10 mouse cellular contexts compared by ENCODE assay signal in the genomic region with DNA sequence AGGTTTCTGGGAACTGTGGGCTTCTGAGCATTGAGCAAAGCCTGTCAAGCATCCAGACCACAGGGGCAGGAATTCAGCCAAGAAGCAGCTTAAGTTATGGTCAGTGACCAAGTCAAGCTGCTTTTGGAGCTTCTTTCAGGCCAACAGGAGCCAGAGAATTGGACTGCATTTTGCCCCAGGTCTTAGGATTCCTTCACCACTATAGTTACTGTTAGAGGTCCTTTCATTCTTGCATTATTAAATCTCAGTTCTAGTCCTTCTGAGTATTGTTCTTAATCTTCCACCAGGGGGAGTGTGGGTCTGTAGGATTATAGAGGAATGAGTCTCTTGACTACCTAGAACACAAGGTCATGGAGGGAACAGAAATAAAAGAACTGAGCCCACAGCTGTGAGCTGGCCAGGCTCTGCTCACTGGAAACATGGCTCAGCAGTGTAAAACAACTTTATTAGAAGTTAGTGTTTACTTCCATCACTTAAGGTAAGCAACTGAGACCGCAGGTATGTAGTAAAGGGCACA. TPM values are rescaled to one million over a fixed set of nuclear protein-coding genes. Genes with fewer than 3 reads are reported as not detected.
A peak's percentile ranks its signal among the peaks of the same experiment; 100 is the strongest.
DNase-seq lines count a peak whose midpoint lies in the region; ATAC-seq and TF ChIP-seq lines count a peak whose summit lies in the region.
"Had no signal": no experiment of that assay in that cellular context is flagged by ENCODE, and none has a peak within 500 bp of the region (broad histone marks: within the 10 kb centered on the region; RNA-seq: fewer than 3 reads in every experiment).

No protein-coding gene starts in this region.

- peak; percentile 38 for DNase-seq in gastrocnemius, adult 18-20 months (ENCODE audit: low spot score)
- no peak for DNase-seq in gastrocnemius, postnatal 14 days
- DNase-seq in lung, adult 18-20 months, result peak; percentile 44 to 51
- no peak for DNase-seq in lung, postnatal 4 days
- DNase-seq in forebrain, embryonic 11.5 days (ENCODE audit: low spot score), result no peak
- DNase-seq: layer of hippocampus, adult 9-11 months had no signal

- no peak overlapping the region for H3K9ac ChIP-seq in forebrain, embryonic 16.5 days (replicated peaks; ENCODE audit: low read depth, low read length)
- no peak overlapping the region for H3K9ac ChIP-seq in forebrain, embryonic 11.5 days (ENCODE audit: low read length)

- peaks cover 60% of the 10 kb centered on the region for H3K36me3 ChIP-seq in forebrain, embryonic 16.5 days (ENCODE audit: control insufficient read depth, insufficient read depth)
- peaks cover 39% of the 10 kb centered on the region for H3K36me3 ChIP-seq in forebrain, embryonic 11.5 days (ENCODE audit: control insufficient read depth, insufficient read depth, low read length)

- ATAC-seq in common myeloid progenitor, adult 5-6 weeks (replicated peaks; ENCODE audit: low read depth, poor library complexity, severe bottlenecking), result peak; percentile 50; the same call in 1 of the 2 replicates
- no peak for ATAC-seq in forebrain, embryonic 16.5 days
- ATAC-seq in forebrain, embryonic 11.5 days (replicated peaks; ENCODE audit: low FRiP score), result no peak

- intact Hi-C loops in gastrocnemius, postnatal 14 days (cut with DNase I; ENCODE audit: low total_unique reads), result no loop called here

- no peaks in the 10 kb centered on the region for H3K27me3 ChIP-seq in forebrain, embryonic 16.5 days (replicated peaks; ENCODE audit: control insufficient read depth, insufficient read depth, low read length)
- H3K27me3 ChIP-seq in forebrain, embryonic 11.5 days (ENCODE audit: control insufficient read depth, insufficient read depth, low read length), result no peaks in the 10 kb centered on the region

- no peaks in the 10 kb centered on the region for H3K4me1 ChIP-seq in olfactory bulb, adult 2 months (ENCODE audit: control insufficient read depth, insufficient read depth, low read length)
- H3K4me1 ChIP-seq in forebrain, embryonic 16.5 days (replicated peaks; ENCODE audit: control insufficient read depth, insufficient read depth, low read length), result no peaks in the 10 kb centered on the region
- no peaks in the 10 kb centered on the region for H3K4me1 ChIP-seq in forebrain, embryonic 11.5 days (replicated peaks; ENCODE audit: control insufficient read depth, insufficient read depth, low read length)

- no peak overlapping the region for H3K4me2 ChIP-seq in forebrain, embryonic 16.5 days (ENCODE audit: low read length)
- H3K4me2 ChIP-seq in forebrain, embryonic 11.5 days (ENCODE audit: low read depth, low read length, severe bottlenecking), result no peak overlapping the region

- H3K4me3 ChIP-seq in olfactory bulb, adult 2 months (ENCODE audit: insufficient read depth, low read depth, low read length), result no peak overlapping the region
- no peak overlapping the region for H3K4me3 ChIP-seq in forebrain, embryonic 16.5 days (replicated peaks; ENCODE audit: low read length)
- H3K4me3 ChIP-seq in forebrain, embryonic 11.5 days (ENCODE audit: low read depth, low read length), result no peak overlapping the region
- H3K4me3 ChIP-seq: megakaryocyte, embryonic 14.5 days had no signal

- no peak for TF ChIP-seq POLR2A in olfactory bulb, adult 2 months (IDR thresholded peaks at IDR 0.05; ENCODE audit: insufficient read depth, low read depth, low read length)

- H3K9me3 ChIP-seq in forebrain, embryonic 16.5 days (ENCODE audit: control insufficient read depth, low read length), result no peaks in the 10 kb centered on the region
- H3K9me3 ChIP-seq in forebrain, embryonic 11.5 days (ENCODE audit: control insufficient read depth, low read length), result no peaks in the 10 kb centered on the region
- H3K9me3 ChIP-seq: megakaryocyte, embryonic 14.5 days had no signal

- 0 out of 2 replicates have a peak overlapping the region, but pooled peaks have one; percentile 32 for H3K27ac ChIP-seq in olfactory bulb, adult 2 months (ENCODE audit: insufficient read depth, low read depth, low read length)
- H3K27ac ChIP-seq in forebrain, embryonic 16.5 days (ENCODE audit: low read length), result no peak overlapping the region
- no peak overlapping the region for H3K27ac ChIP-seq in forebrain, embryonic 11.5 days (ENCODE audit: low read depth, low read length)

- no peak for TF ChIP-seq CTCF in olfactory bulb, adult 2 months (IDR thresholded peaks at IDR 0.05; ENCODE audit: insufficient read depth, low read depth, low read length)

- 100% methylated on average over 1 of the region's 1 CpGs for WGBS in olfactory bulb, adult 2 months
- WGBS in forebrain, embryonic 16.5 days, result 85% methylated on average over 1 of the region's 1 CpGs
- WGBS in forebrain, embryonic 11.5 days, result 100% methylated on average over 1 of the region's 1 CpGs

RNA-seq across cellular contexts. Expression of a gene that starts 10.5 kb away (rescaled TPM):
- 100 to 1,000 TPM in 1 of 2 experiments, 10 to 100 TPM in 1; 99.0 to 100 TPM for total RNA-seq in gastrocnemius, adult 18-20 months (2021)
- total RNA-seq in gastrocnemius, postnatal 14 days (2021), result 100 to 1,000 TPM; 102 to 113 TPM
- total RNA-seq in common myeloid progenitor, adult 5-6 weeks (2017), result 61.4 and 70.8 TPM in 2 replicates
- not detected in 2 replicates for polyA plus RNA-seq in olfactory bulb, adult 2 months (2012; ENCODE audit: insufficient read depth, insufficient read length, low replicate concordance, missing spikeins)
- 209 and 214 TPM in 2 replicates for polyA plus RNA-seq in forebrain, embryonic 16.5 days (2015; fragmentation: Nextera tagmentation; extraction: Ambion mirVana)
- 144 and 155 TPM in 2 replicates for polyA plus RNA-seq in forebrain, embryonic 11.5 days (2014; fragmentation: Nextera tagmentation; extraction: Ambion mirVana)

RNA-seq across cellular contexts. Expression of a gene that starts 10.6 kb away (rescaled TPM):
- 10 to 100 TPM; 13.3 to 15.1 TPM for total RNA-seq in gastrocnemius, adult 18-20 months (2021)
- 10 to 100 TPM; 13.4 to 15.0 TPM for total RNA-seq in gastrocnemius, postnatal 14 days (2021)
- 23.4 and 24.8 TPM in 2 replicates for total RNA-seq in common myeloid progenitor, adult 5-6 weeks (2017)
- polyA plus RNA-seq in olfactory bulb, adult 2 months (2012; ENCODE audit: insufficient read depth, insufficient read length, low replicate concordance, missing spikeins), result not detected in 2 replicates
- 78.8 and 86.3 TPM in 2 replicates for polyA plus RNA-seq in forebrain, embryonic 16.5 days (2015; fragmentation: Nextera tagmentation; extraction: Ambion mirVana)
- 77.1 and 77.2 TPM in 2 replicates for polyA plus RNA-seq in forebrain, embryonic 11.5 days (2014; fragmentation: Nextera tagmentation; extraction: Ambion mirVana)

RNA-seq across cellular contexts. Expression of a gene that starts 13.6 kb away (rescaled TPM):
- total RNA-seq in gastrocnemius, adult 18-20 months (2021), result 10 to 100 TPM; 44.0 to 48.1 TPM
- 10 to 100 TPM; 33.7 to 36.5 TPM for total RNA-seq in gastrocnemius, postnatal 14 days (2021)
- 2.0 and 4.2 TPM in 2 replicates for total RNA-seq in common myeloid progenitor, adult 5-6 weeks (2017)
- not detected in 2 replicates for polyA plus RNA-seq in olfactory bulb, adult 2 months (2012; ENCODE audit: insufficient read depth, insufficient read length, low replicate concordance, missing spikeins)
- 71.5 and 71.8 TPM in 2 replicates for polyA plus RNA-seq in forebrain, embryonic 16.5 days (2015; fragmentation: Nextera tagmentation; extraction: Ambion mirVana)
- 85.8 and 90.1 TPM in 2 replicates for polyA plus RNA-seq in forebrain, embryonic 11.5 days (2014; fragmentation: Nextera tagmentation; extraction: Ambion mirVana)

RNA-seq across cellular contexts. Expression of a gene that starts 13.6 kb away (rescaled TPM):
- 10 to 100 TPM; 17.5 to 17.6 TPM for total RNA-seq in gastrocnemius, adult 18-20 months (2021)
- total RNA-seq in gastrocnemius, postnatal 14 days (2021), result 10 to 100 TPM; 18.0 to 25.1 TPM
- total RNA-seq in common myeloid progenitor, adult 5-6 weeks (2017), result 150 and 174 TPM in 2 replicates
- polyA plus RNA-seq in olfactory bulb, adult 2 months (2012; ENCODE audit: insufficient read depth, insufficient read length, low replicate concordance, missing spikeins), result not detected in 2 replicates
- 111 and 117 TPM in 2 replicates for polyA plus RNA-seq in forebrain, embryonic 16.5 days (2015; fragmentation: Nextera tagmentation; extraction: Ambion mirVana)
- polyA plus RNA-seq in forebrain, embryonic 11.5 days (2014; fragmentation: Nextera tagmentation; extraction: Ambion mirVana), result 87.3 and 92.3 TPM in 2 replicates

RNA-seq across cellular contexts. Expression of a gene that starts 19.3 kb away (rescaled TPM):
- not detected for total RNA-seq in gastrocnemius, adult 18-20 months (2021)
- not detected for total RNA-seq in gastrocnemius, postnatal 14 days (2021)
- 0.82 TPM in 1 of 2 replicates, not detected in the other for total RNA-seq in common myeloid progenitor, adult 5-6 weeks (2017)
- not detected in 2 replicates for polyA plus RNA-seq in olfactory bulb, adult 2 months (2012; ENCODE audit: insufficient read depth, insufficient read length, low replicate concordance, missing spikeins)
- 0.16 and 0.19 TPM in 2 replicates for polyA plus RNA-seq in forebrain, embryonic 16.5 days (2015; fragmentation: Nextera tagmentation; extraction: Ambion mirVana)
- polyA plus RNA-seq in forebrain, embryonic 11.5 days (2014; fragmentation: Nextera tagmentation; extraction: Ambion mirVana), result not detected in 2 replicates

Comparison
In these comparisons a context has a peak if more than half of its experiments do, and no peak if none do; other contexts are left out.
1. DNase-seq: peak in gastrocnemius, adult 18-20 months (single experiment) and lung, adult 18-20 months (2 of 2); none in gastrocnemius, postnatal 14 days (single experiment), lung, postnatal 4 days (0 of 2) and forebrain, embryonic 11.5 days (single experiment).